Mouse (Mus musculus) kidney, postnatal 36 days (tissue): ENCODE measurements at regions not wholly inside any gene's neighbourhood (a gene's known extent, or its start where the extent isn't known, plus 50 kb on each side); places are given as distances from the start of the nearest gene placed in this dataset.

Source experiments
- DNase-seq, 2 experiments: peaks; one replicate each; pipeline ENCODE4 v3.0.0; 2021 to 2022; ENCODE audit warnings: mixed read lengths in 2 of 2

DNA sequence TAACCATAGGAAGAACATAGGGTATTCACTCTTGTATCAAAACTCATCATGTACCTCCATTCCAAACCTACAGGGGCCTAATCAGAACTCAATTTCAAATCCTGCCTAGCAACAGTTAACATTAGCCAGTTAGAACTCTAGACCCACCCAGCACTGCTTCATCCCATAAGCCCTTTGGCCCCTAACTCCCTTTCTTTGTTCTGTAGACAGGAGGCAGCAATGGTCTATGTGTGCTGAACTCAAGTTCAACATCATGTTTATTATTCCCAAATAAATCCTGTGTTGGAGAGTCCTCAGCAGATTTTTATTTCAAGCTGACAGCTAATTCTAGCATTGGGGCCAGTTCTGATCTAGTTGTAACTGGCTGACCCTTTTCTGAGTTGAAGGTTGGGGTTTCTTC is 112.2 kb downstream of the Ipo8 start:
- no peak for DNase-seq

DNA sequence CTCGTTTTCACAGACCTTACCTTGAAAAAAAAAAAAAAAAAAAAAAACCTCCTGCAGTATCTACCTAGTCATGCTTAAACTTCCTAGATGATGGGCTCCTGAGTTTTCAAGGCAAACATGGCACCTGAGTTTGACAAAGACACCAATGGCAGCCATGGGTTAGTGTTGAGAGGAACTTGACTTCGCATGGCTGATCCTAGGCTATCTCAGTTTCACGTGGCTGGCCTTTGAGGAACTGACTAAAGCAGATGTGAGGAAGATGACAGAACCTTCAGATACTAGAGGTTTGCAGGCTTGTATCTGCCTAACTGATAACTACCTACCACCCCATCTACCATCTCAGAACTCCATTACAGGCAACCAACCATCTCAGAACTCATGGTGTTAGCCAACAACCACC is 120.9 kb downstream of the Ipo8 start:
- no peak for DNase-seq

DNA sequence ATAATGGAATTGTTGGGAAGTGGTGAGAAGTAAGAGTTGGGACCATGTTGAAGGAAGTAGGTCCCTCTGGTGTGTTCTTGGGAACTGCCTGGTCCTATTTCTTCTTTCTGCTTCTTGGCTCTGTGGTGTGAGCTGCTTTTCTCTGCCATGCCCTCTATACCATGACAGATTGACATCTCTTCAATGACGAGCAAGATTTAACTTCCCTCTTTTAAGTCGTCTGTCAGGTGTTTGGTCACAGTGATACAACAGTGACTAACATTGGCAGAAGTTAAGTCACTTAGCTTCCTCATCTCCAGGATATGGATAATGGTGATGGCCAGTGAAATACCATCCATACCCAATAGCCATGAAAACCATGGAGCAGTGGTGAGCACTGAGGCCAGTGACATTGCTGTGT is 122.9 kb downstream of the Ipo8 start:
- no peak for DNase-seq

DNA sequence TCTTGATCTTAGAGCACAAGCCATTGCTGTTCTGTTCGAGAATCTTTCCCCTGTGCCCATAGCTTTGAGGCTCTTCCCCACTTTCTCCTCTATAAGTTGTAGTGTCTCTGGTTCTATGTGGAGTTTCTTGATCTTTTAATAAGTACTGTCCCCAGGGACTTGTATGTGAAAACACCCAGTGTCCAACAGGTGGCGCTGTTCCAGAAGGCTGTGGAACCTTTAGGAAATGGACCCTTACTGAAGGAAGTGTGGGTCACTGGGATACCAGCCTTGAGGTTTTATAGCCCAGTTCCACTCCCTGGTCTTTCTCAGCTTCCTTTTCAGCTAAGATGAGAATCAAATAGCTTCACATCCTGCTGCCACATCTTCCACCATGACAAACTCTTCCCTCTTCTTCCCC is 125.6 kb downstream of the Ipo8 start:
- DNase-seq, result peak; percentile 3 to 63

DNA sequence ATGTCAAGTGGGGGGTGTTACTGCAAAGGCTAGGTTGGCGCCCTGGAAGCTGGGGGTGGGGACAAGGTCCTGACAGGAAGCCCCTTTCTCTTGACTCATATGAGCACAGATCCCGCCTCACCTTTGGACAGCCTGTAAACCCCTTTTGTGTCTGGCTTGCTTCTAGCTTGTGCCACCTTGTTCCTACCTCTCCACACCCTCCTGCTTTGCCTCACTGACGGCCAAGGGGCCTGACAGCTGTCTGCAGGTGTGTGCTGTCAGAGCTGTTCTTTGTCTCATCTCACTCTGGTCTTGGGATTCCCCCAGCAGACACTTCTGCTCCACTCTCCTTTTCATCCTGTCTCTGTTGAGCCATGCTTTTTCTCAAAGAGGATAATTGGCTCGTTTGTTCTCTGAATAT is 137.9 kb downstream of the Ipo8 start:
- no peak for DNase-seq

DNA sequence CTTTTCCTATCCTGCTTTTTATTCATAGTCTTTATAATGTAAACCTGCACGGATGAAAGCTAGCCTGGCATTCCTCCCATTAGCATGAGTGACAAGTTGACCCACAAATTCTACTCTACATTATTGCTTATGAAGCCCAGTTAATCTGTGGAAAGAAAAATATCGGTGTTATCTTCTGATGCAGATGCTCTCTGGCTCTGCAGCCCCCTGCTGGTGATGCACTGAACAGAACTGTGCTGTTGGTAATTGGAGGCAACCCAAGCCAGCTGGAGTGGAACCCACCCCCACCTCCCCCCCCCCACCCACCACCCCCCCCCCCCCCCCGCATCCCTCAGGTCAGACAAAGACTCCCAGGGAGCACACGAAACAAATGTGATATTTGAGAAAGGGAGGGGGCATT is 143.5 kb downstream of the Ipo8 start:
- peak; percentile 44 to 84 for DNase-seq

DNA sequence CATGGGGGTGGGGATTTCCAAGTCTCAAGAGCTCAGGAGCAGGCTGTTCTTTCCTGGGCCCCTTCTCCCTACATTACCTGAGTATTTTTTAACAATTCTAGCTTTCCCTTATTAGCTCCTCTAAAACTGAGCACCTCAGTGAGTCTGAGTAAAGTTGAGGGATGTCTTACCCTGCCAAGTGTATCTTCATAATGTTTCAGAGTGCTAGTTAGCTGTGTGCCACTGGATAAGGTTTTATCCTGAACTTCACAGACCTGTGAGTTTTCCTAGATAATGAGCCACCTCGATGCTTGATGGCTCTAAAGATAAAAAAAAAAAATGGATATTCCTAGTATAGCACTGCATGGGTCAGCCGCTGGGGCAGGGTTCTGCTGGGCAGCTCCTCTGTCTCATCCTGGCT is 171.1 kb downstream of the Ipo8 start:
- DNase-seq, result no peak

DNA sequence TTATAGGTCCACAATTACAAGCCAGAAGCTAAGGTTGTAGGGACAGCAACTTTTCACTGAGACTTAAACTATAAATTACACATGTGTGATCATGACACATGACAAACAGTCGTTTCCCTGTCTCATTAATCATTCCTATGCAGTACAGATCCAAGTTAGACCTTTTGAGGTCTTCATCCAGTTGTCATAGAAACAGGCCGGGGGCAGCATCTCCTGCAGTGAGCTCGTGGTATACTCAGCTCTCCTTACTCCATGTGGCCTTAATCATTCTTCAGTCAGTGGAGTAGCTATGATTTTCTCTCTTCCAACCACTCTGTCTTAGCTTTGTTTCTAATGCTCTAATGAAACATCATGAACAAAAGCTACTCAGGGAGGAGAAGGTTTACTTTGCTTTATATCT is 178.1 kb downstream of the Ipo8 start:
- no peak for DNase-seq

DNA sequence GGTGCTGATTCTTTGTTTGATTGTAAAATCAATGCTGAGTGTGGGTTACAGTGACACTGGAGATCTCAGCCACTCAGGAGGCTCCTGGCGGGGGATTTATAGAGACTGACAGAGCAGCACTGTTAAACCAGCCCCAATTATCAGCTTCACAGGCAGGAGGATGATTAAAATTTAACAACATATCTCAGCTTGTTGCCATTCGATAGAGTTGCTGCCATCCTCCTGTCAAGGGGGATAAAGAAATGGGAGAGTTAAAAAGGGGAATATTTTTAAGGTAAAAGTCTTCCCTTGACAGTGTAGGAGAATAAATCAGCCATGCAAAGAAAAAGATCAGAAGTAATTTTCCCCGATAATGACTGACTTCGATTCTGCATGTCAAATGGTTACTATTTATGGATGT is 178.8 kb downstream of the Ipo8 start:
- DNase-seq, result no peak

DNA sequence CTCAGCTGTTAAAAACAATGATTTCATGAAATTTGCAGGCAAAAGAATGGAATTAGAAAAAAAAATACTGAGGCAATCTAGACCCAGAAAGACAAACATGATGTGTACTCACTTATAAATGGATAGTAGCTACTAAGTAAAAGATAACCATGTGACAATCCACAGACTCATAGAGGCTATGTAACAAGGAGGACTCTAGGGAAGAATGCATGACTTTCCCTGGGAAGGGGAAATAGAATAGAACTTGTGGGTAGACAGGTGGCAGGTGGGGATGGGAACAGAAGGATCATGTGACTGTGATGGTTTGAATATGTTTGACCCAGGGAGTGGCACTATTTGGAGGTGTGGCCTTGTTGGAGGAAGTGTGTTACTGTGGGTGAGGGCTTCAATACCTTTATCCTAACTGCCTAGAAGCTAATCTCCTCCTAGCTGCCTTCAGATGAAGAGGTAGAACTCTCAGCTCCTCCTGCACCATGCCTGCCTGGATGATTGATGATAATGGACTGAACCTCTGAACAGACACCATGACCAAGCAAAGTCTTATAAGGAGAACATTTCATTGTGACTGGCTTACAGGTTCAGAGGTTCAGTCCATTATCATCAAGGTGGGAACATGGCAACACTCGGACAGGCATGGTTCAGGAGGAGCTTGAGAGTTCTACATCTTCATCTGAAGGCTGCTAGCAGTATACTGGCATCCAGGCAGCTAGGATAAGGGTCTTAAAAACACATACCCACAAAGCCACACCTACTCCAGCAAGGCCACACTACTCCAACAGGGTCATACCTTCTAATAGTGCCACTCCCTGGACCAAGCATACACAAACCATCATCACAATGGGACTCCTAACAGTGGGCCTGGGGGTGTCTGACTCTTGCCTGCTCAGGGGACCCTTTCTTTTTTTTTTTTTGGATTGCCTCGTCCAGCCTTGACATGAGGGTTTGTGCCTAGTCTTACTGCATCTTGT is 183.6 kb downstream of the Ipo8 start:
- DNase-seq, result no peak

DNA sequence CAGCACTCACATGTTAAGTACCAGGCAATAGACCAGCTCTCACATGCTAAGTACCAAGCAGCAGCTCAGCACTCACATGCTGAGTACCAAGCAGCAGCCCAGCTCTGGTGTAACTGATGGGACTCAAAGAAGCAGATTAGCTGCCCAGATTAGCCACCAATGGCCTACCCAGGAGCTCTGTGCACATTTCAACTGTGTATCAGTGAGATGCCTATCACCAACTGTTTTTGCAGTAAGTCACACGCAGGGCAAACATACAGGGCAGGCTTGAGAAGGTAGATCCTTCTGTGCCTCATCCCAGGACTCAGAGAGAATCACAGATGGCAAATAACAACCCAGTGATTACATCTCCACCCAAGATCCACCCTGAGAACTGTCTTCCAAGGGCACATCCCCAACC is 190.7 kb downstream of the Ipo8 start:
- DNase-seq, result no peak

DNA sequence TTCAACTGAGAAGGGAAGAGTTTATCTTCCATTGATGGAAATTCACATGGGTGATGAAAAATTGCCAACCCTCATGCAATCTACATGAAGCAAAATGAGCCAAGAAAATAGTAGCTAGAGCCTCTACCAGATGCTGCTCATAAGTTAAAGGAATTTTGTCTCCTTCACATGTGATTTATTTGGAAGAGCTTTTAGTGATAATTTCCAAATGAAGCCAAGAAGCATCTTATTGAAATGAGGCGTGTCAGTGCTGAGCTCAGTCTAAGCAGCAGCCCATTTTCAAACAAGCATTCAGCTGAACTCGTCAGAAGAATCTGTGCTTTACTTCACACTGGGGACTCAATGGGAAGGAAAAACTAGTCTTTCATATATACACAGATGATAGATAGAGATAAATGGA is 190.0 kb upstream of the Tmtc1 start:
- DNase-seq, result no peak

DNA sequence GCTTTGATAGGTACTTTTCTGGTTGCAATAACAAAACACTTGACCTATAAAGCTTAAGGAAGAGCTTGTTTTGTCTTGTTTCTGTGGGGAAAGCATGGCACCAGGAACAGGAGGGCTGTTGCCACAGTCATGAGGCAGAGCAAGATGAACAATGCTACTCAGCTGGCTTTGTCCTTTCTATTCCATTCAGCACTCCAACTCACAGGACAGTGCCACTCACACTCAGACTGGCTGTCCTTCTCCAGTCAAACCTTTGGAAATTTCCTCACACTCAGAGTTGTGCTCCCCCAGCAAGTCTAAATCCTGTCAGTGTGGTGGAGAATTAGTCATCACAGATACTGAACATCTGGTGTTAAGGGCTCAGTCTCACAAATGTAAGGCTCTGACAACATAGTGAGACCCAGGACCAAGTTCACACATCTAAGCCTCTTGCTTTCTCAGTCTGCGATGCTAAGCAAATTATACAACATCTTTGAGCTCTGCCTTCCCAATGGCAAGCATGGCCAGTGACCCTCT is 183.0 kb upstream of the Tmtc1 start:
- no peak for DNase-seq

DNA sequence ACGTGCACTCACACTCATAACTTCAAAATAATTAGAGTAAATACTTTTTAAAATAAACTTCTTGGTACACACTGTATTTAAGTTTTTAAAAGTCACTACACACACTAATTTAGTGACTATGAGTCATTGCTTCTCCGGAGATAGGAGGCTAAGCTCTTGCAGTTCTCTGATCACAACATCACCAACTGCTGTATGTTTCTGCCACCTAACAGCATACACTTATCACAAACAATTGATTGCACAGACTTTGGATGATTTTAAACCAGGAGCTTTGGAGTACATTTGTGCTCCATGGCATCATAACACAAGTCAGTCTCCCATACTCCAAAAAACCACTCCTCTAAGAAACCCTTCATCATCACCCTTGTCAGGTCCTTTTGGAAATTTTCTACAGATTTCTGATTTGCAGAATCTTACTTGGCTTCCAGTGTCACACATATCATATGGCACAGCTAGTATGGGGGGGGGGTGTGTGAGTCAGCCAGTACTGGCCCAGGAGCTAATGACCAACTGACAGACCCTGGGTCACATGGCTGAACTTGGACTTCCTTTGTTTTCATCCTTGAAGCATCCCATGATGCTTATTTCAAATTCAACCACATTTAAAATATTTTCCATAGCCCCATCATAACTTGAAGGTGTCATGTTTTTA is 179.1 kb upstream of the Tmtc1 start:
- no peak for DNase-seq

DNA sequence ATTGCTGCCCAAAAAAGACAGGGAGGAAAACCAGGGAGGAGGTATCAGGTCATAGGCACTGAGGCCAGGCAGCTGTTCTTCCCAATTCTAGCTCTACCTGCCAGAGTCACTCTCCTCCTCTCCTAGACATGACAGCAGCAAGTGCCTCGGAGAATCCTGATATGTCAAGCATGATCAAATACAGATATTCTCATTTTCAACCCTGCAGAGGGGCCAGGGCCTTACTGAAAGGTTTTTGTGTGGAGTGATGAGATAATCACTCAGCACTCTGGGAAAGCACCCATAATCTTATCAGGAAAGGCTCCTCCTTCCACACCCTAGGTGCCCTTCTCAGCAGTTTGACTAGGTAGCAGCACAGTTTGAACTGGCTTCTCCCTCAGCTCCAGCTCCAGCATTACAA is 175.8 kb upstream of the Tmtc1 start:
- no peak for DNase-seq

DNA sequence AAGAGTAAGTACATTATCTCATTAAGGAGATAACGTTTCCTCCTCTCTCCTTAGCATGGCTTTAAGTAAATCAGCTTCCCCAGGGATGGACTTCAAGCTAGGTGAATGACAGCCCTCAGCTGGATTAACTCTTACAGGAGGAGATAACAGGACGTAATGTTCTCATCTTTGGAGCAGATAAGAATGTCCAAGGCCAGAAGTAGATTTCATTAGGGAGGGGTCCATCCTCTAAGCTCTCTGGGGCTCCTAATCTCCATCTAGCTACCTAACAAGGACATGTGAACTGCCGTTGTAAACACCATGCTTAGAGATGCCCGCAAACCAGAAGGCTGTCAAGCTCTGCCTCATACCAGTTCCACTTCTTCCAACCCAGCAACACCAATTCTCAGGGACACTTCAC is 171.7 kb upstream of the Tmtc1 start:
- no peak for DNase-seq

DNA sequence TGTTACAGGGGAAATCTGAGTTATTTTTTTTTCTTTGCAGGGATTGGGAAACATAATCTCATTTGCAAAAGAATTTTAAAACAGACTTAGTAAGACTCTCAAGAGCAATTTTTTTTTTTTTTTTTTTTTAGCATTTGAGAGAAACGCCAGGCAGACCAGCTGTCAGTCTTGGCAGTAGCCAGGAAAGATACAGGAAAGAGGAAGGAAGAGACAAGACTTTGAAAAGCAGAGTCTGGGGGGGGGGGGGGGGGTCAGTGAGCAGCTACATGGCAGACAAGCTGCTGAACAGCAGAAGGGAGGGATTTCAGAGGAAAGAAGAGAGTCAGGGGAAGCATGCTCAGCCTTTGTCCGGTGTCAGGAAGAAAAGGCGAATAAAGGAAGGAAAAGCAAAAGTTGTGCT is 171.3 kb upstream of the Tmtc1 start:
- no peak for DNase-seq

DNA sequence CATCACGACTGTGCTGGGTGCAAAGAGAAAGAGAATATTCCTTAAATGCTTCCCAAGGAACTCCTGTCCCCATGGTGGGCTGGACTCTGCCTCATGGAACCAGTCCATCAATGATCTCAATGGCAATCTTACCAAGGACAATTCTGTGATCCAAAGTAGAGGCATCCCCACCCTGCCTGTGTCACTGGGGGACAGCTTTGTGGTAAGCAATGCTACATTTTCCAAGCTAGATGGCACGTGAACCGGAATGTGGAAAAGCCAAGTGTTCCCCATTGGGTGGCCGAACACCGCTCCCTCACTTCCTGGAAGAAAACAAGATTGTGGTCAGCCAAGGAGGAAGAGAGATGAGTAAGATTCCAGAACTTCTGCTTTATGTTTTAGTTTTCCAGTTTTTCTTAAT is 164.7 kb upstream of the Tmtc1 start:
- DNase-seq, result no peak

DNA sequence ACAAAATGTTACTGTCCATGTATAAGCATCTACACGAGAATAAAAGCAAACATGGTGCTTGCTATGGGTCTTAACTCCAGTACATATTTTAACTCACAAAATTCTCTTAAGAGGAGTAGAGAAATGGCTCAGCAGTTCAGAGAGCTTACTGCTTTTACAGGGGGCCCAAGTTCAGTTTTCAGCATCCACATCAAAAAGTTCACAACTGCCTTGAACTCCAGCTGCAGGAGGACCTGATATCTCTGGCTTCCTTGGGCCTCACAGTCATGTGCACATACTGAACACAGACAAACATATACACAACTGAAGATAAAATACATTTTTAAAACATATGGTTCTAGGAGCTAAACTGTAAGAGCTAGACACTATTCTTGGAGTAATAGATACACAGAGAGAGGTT is 161.0 kb upstream of the Tmtc1 start:
- no peak for DNase-seq

DNA sequence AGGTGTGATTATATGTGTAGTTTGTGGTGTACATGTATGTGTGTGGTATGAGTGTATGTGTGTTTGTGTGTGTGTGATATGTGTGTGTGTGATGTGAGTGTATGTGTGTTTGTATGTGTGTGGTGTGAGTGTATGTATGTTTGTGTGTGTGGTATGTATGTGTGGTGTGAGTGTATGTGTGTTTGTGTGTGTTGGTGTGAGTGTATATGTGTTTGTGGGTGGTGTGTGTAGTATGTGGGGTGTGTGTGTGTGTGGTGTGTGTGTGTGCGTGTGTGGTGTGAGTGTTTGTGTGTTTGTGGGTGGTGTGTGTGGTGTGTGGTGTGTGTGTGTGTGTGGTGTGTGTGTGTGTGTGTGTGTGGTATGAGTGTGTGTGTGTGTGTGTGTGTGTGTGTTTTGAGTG is 160.6 kb upstream of the Tmtc1 start:
- DNase-seq, result no peak

DNA sequence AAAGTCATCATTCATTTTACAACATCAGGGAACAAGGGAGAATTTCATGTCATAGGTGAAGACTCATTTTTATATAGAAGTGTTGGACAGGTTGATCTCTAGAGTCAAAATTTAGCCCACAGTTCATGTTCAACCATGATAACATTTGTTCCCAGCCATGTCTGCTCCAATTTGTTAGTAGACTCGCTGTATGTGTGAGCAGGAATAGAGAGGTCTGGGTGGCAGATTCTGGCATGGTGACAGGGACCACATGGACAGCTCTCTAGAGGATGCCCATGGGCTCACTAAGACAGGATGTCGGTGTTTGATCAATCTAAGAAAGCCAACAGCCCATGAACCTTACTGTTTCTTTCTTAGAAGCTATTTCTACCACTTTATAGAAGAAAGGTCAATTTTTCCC is 159.7 kb upstream of the Tmtc1 start:
- no peak for DNase-seq

DNA sequence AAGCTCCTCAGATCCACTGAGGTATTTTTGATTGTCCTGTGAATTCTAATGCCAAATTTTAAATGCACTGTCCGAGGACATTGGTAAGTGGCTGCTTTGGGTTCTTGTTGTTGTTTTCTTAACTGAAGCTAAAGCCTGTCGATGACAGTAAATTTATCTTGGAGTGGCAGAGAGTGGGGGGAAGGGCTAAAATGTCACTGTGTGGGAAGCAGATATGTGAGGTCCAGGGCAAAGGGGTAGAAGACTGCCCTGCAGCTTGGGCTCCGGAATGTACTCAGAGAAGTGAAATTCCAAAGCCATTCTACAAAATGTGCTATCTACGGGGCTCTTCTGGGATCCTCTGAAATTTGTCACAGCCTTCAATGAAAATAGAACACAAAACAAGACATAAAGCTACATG is 159.3 kb upstream of the Tmtc1 start:
- no peak for DNase-seq

DNA sequence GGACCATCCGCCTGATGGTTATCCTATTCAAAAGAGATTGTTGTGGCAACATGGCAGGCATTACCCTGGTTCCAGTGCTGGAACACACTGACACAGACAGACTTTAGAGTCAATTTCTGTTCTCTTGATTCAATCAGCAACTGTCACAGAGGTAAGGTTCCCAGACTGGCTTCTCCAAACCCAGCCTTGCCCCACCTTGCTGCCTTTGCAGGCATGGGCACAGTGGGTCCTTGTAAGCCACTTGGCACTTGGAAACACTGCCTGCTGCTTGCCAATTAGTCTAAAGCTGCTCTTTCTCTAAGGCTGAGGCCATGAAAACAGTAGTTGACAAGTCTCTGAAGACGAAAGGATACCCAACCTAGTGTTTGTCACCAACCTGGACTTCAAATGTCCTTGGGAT is 158.7 kb upstream of the Tmtc1 start:
- DNase-seq, result no peak

DNA sequence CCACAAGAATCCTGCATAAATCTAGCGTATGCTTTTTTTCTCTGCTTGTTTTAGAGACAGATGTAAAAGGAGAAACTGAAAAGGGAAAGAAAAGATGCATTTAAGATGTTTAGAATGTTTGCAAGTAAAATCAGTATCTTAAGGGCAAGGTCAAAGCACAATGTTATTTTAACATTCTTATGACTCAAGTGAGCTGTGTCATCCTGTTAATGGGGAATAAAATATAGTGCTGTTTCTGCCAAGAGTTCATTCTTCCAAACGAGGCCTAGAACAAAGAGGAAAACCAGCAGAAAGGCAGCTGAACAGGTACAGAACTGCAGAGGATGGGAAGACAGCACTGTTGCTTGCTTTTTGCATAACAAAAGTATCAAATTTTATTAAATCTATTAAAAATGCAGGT is 156.7 kb upstream of the Tmtc1 start:
- no peak for DNase-seq
